Mouse (Mus musculus) megakaryocyte, embryonic 14.5 days (primary cell): ENCODE measurements around the gene Txn2.

ENCODE experiments used
- FLI1 ChIP-seq: IDR thresholded peaks from 2 replicates; pipeline ENCODE4 v1.6.1; 2012; ENCODE audit warnings: low read length, inconsistent platforms, mixed read lengths
- GATA1 ChIP-seq: IDR thresholded peaks from 3 replicates; pipeline ENCODE4 v1.6.1; 2012; ENCODE audit warnings: mixed read lengths, low read length, inconsistent platforms, borderline replicate concordance

DNA sequence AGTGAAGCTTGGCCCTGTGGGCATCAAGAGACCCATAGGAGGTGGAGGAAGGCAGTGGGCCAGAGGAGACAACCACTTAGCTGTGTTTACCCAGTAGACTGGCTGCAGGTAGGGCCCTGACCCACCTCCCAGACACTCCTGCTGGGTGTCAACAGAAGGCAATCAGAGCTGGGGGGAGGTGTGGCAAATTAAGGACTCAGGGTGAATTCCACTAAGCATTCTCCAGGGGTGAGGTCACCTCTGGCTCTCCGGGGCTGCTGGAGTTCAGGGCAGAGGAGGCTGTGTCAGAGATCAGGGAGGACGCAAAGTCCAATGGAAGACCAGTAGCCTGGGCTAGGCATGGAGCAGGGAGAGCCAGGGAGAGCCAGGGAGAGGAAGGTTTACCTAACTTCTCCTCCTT lies 17.7 kb downstream of the Txn2 start:
- TF ChIP-seq GATA1 (no peak), FLI1 (no peak)
